Mouse (Mus musculus) lung, embryonic 14.5 days (tissue): ENCODE results near the gene 2610301B20Rik. TPM values are rescaled to one million over a fixed set of nuclear protein-coding genes. Genes with fewer than 3 reads are reported as not detected.

ENCODE experiments used
- ATAC-seq: fragments of 200-750 bp; cut with Nextera tagmentation; 2 replicates; pipeline ENCODE4 v1.8.0; 2017; ENCODE audit warnings: mild to moderate bottlenecking, moderate TSS enrichment, moderate library complexity; ENCODE audit not compliant: insufficient read depth
- DNase-seq: peaks from one replicate; pipeline ENCODE4 v3.0.0-alpha.2; 2015
- H3K27ac ChIP-seq: fragments of 300-500 bp; sonication (generic); 2 replicates; pipeline ENCODE4 v1.5.1; 2014; ENCODE audit warnings: low read depth, mild to moderate bottlenecking, moderate library complexity
- H3K27me3 ChIP-seq: fragments of 300-500 bp; sonication (generic); 2 replicates; pipeline ENCODE4 v1.6.1; 2014; ENCODE audit warnings: low read length, control low read depth; ENCODE audit not compliant: insufficient read depth
- H3K36me3 ChIP-seq: fragments of 300-500 bp; sonication (generic); 2 replicates; pipeline ENCODE4 v1.6.1; 2014; ENCODE audit warnings: control low read depth; ENCODE audit not compliant: insufficient read depth
- H3K4me1 ChIP-seq: fragments of 300-500 bp; sonication (generic); 2 replicates; pipeline ENCODE4 v1.6.1; 2014; ENCODE audit warnings: antibody characterized with exemption, control low read depth; ENCODE audit not compliant: insufficient read depth
- H3K4me2 ChIP-seq: fragments of 300-500 bp; sonication (generic); 2 replicates; pipeline ENCODE4 v1.6.1; 2014; ENCODE audit warnings: mild to moderate bottlenecking
- H3K4me3 ChIP-seq: fragments of 300-500 bp; sonication (generic); 2 replicates; pipeline ENCODE4 v1.5.1; 2014; ENCODE audit warnings: low read depth, low read length
- H3K9ac ChIP-seq: fragments of 300-500 bp; sonication (generic); 2 replicates; pipeline ENCODE4 v1.6.1; 2014
- H3K9me3 ChIP-seq: fragments of 300-500 bp; sonication (generic); 2 replicates; pipeline ENCODE4 v1.6.1; 2016; ENCODE audit warnings: low read depth, low read length, control low read depth
- CTCF ChIP-seq: IDR thresholded peaks from 2 replicates; pipeline ENCODE4 v1.5.1; 2016; ENCODE audit warnings: antibody characterized with exemption, low read depth
- WGBS: fragments of 180-500 bp; shearing (Covaris S2); extraction: QIAGEN DNeasy Blood & Tissue Kit; methylation state at CpG from one replicate; pipeline ENCODE4 v1.1.7; 2014; 5-methylcytosine and 5-hydroxymethylcytosine counted together
- microRNA-seq: library from miRNA; unstranded; fragments of <30 nt; microRNA quantifications from one replicate; pipeline ENCODE4, GENCODE M21; 2016; ENCODE audit warnings: borderline number of aligned reads
- polyA plus RNA-seq: library from polyadenylated mRNA; unstranded; fragments of >200 nt; fragmentation: Nextera tagmentation; extraction: Ambion mirVana; gene quantifications from 2 replicates; pipeline ENCODE4 v1.2.1, GENCODE M21; 2014

Gene 2610301B20Rik
- polyA plus RNA-seq, 1 experiment from 2014 or later: 29.3 TPM

GRCm38 (mm10) chr4:10929726-10930125 is 55.4 kb downstream of the 2610301B20Rik start:
- no peak for DNase-seq
- WGBS: 79% methylated on average over 3 of the region's 3 CpGs
- no peak for TF ChIP-seq CTCF

GRCm38 (mm10) chr4:10931040-10931439 is 56.7 kb downstream of the 2610301B20Rik start:
- Histone ChIP-seq H3K36me3 (no peaks in the 10 kb centered on the region), H3K4me2 (no peak overlapping the region), H3K4me3 (no peak overlapping the region), H3K4me1 (no peaks in the 10 kb centered on the region), H3K27me3 (no peaks in the 10 kb centered on the region), H3K9me3 (no peaks in the 10 kb centered on the region), H3K27ac (no peak overlapping the region), H3K9ac (no peak overlapping the region)
- ATAC-seq (no peak), DNase-seq (no peak)
- TF ChIP-seq CTCF: no peak
- 71% methylated on average over 9 of the region's 9 CpGs for WGBS

More at GRCm38 (mm10) chr4:10929726-10930125, 55.4 kb downstream of the 2610301B20Rik start:
- no peaks in the 10 kb centered on the region for H3K36me3 ChIP-seq
- ATAC-seq: no peak
- no peak overlapping the region for H3K9ac ChIP-seq
- no peak overlapping the region for H3K4me2 ChIP-seq
- H3K27ac ChIP-seq: no peak overlapping the region
- no peak overlapping the region for H3K4me3 ChIP-seq
- no peaks in the 10 kb centered on the region for H3K9me3 ChIP-seq
- no peaks in the 10 kb centered on the region for H3K27me3 ChIP-seq
- no peaks in the 10 kb centered on the region for H3K4me1 ChIP-seq

DNA sequence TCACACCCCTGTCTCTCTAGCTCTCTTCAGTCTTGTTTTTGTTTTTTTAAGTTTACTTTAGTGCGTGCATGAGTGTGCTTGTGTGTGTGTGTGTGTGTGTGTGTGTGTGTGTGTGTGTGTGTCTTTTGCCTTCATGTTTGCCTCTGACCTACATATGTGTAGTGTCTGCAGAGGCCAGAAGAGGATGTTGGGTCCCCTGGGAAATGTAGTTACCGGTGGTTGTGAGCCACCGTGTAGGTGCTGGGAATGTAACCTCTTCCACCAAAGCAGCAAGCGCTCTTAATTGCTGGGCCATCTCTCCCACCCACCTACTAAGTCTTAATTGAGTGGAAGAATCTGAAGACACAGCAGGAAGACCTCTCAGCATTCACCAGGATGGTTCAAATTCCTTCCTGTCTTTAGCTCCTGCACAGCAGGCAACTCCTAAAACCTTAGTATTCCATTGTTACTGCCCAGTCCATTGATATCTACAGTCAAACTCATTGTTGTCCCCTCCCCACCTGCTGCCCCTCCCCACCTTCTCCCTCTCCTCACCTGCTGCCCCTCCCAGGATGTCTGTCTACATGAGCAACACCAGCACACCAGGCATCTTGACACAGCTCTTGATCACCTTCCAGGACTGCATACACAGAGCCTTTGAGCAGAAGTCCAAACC is 57.9 kb downstream of the 2610301B20Rik start:
- no peak overlapping the region for H3K27ac ChIP-seq
- 52% methylated on average over 4 of the region's 4 CpGs for whole genome bisulfite sequencing
- H3K4me3 ChIP-seq: no peak overlapping the region
- H3K4me1 ChIP-seq: no peaks in the 10 kb centered on the region
- H3K9me3 ChIP-seq: no peaks in the 10 kb centered on the region
- no peak for ATAC-seq
- H3K9ac ChIP-seq: no peak overlapping the region
- H3K27me3 ChIP-seq: no peaks in the 10 kb centered on the region
- no peak overlapping the region for H3K4me2 ChIP-seq
- no peak for TF ChIP-seq CTCF
- DNase-seq: no peak
- no peaks in the 10 kb centered on the region for H3K36me3 ChIP-seq

GRCm38 (mm10) chr4:10932782-10933181 is 58.5 kb downstream of the 2610301B20Rik start:
- no peak for ATAC-seq
- TF ChIP-seq CTCF: no peak
- no peak for DNase-seq
- Histone ChIP-seq H3K4me3 (no peak overlapping the region), H3K4me2 (no peak overlapping the region), H3K4me1 (no peaks in the 10 kb centered on the region), H3K27ac (no peak overlapping the region), H3K9me3 (no peaks in the 10 kb centered on the region), H3K27me3 (no peaks in the 10 kb centered on the region), H3K9ac (no peak overlapping the region), H3K36me3 (no peaks in the 10 kb centered on the region)
- WGBS: 48% methylated on average over 5 of the region's 5 CpGs

DNA sequence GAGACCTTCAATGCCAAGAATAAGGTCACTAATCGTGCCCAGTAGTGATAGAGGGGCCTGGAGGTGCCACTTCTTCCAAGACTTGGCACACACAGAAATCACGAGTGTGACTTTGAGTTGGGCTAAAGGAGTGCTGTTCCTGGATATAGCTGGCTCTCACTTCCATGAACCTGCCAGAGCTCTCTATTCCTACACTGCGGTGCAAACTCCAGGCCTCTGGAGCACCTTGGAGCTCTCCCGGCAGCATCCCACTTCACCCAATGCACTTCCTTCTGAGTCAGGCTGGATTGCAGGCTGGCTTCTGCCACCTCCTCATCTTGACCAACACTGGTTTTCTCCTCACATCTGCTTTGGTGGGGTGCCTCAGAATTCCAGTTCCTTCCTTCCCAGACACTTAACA is 62.5 kb downstream of the 2610301B20Rik start:
- H3K4me1 ChIP-seq: no peaks in the 10 kb centered on the region
- no peak for TF ChIP-seq CTCF
- no peak overlapping the region for H3K4me3 ChIP-seq
- no peaks in the 10 kb centered on the region for H3K9me3 ChIP-seq
- no peak overlapping the region for H3K9ac ChIP-seq
- ATAC-seq (no peak), DNase-seq (no peak)
- 79% methylated on average over 4 of the region's 4 CpGs for WGBS
- no peak overlapping the region for H3K4me2 ChIP-seq
- no peaks in the 10 kb centered on the region for H3K27me3 ChIP-seq
- H3K27ac ChIP-seq: no peak overlapping the region
- no peaks in the 10 kb centered on the region for H3K36me3 ChIP-seq

Small RNA genes lying within 50 kb of the gene (microRNA-seq; reads per million reads assigned to microRNA genes)
- gene Mir3471-1: not detected
- gene n-TSaga9: 1.4 reads per million
